Mouse (Mus musculus): ENCODE results near the gene Plekha6.

DNA sequence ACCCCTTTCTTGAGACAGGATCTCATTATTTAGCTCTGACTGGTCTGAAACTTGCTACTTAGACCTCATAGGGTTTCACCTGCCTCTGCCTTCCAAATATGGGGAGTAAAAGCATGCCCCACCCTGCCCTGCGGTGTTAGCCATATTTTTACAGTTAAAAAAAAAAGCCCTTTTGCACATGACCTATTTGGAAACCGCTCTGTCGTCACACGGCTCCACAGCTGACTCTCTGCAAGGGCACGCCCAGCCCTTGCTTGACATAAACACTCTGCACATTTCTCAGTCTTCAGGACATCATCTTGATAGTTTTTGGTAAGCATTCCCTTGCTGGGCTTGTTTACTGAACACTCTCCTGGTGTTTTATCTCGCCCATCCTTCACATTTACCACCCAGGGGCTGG is 11.1 kb downstream of the Plekha6 start:
- TF ChIP-seq CTCF (IDR thresholded peaks at IDR 0.05; ENCODE audit: extremely low read depth, insufficient read length, insufficient replicate concordance, low read depth, low read length) (no peak), POLR2A (IDR thresholded peaks at IDR 0.05; ENCODE audit: low read depth, low read length) (no peak)

Measured in small intestine, adult 2 months (tissue).